Mouse (Mus musculus): ENCODE measurements at regions not wholly inside any gene's neighbourhood (a gene's known extent, or its start where the extent isn't known, plus 50 kb on each side); places are given as distances from the start of the nearest gene placed in this dataset.

DNA sequence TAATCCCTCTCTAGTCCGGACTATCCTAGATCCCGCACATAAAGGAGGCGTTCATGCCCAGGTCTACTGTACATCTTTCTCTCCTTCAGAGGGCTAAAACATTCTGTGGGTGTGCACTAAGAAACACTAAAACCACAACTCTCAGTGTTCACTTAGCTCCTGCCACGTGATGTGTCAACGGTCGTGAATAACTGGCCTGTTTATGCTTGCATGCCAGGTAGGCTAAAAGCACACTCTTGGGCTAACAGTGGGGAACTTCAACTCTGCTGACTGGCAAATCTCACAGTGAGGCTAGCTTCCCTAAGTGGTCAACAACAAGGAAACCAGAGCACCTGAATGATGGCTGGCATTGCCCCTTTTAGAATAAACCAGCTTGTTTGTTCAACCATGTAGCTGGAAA is 106.3 kb downstream of the Tbx19 start:
- H3K27ac ChIP-seq, result no peak overlapping the region
- H3K27me3 ChIP-seq (ENCODE audit: control insufficient read depth, insufficient read depth, low read length), result no peaks in the 10 kb centered on the region
- no peak for DNase-seq (ENCODE audit: low read depth in 3 of 3, low spot score in 3 of 3)
- H3K9ac ChIP-seq (replicated peaks), result no peak overlapping the region
- no peaks in the 10 kb centered on the region for H3K36me3 ChIP-seq (replicated peaks; ENCODE audit: control insufficient read depth, insufficient read depth, low read depth)
- no peak overlapping the region for H3K4me2 ChIP-seq (ENCODE audit: low read depth)
- TF ChIP-seq EP300 (IDR thresholded peaks at IDR 0.05; ENCODE audit: low read depth), result no peak
- TF ChIP-seq CTCF (IDR thresholded peaks at IDR 0.05; ENCODE audit: low read depth), result no peak
- no peak for ATAC-seq (ENCODE audit: insufficient read depth)
- no peak overlapping the region for H3K4me3 ChIP-seq (ENCODE audit: insufficient read depth in 1 of 2, low read depth in 2 of 2, low read length in 2 of 2)
- 66% methylated on average over 6 of the region's 6 CpGs for WGBS (ENCODE audit: insufficient replicate concordance)
- no peaks in the 10 kb centered on the region for H3K9me3 ChIP-seq (ENCODE audit: control insufficient read depth, low read length)
- H3K4me1 ChIP-seq (replicated peaks; ENCODE audit: control insufficient read depth in 2 of 2, insufficient read depth in 2 of 2, low read length in 1 of 2), result no peaks in the 10 kb centered on the region

DNA sequence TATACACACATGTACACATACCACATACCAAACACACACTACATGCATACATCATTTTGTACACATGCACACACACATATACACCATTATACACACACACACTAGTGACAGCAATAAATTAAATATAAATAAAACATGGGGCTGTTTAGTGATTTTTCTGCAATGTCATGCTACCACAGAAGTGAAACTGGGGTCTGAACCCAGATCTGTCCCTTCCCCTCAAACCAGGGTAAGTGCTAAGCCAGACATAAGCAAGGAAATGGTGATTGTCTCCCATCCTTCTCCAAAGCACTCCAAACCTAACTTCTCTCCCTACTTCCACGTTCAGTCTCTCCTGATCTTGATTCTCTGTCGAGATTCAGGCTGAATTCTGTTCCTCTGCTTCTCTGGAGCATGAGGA is 109.3 kb downstream of the Tbx19 start:
- Histone ChIP-seq H3K27me3 (ENCODE audit: control insufficient read depth, insufficient read depth, low read length) (no peaks in the 10 kb centered on the region), H3K9ac (replicated peaks) (no peak overlapping the region), H3K4me3 (ENCODE audit: insufficient read depth in 1 of 2, low read depth in 2 of 2, low read length in 2 of 2) (no peak overlapping the region), H3K4me1 (replicated peaks; ENCODE audit: control insufficient read depth in 2 of 2, insufficient read depth in 2 of 2, low read length in 1 of 2) (no peaks in the 10 kb centered on the region; a peak in 1 of 4 replicates), H3K9me3 (ENCODE audit: control insufficient read depth, low read length) (no peaks in the 10 kb centered on the region), H3K27ac (no peak overlapping the region), H3K4me2 (ENCODE audit: low read depth) (no peak overlapping the region), H3K36me3 (replicated peaks; ENCODE audit: control insufficient read depth, insufficient read depth, low read depth) (no peaks in the 10 kb centered on the region)
- 30% methylated on average over 2 of the region's 2 CpGs for WGBS (ENCODE audit: insufficient replicate concordance)
- no peak for ATAC-seq (ENCODE audit: insufficient read depth)
- no peak for DNase-seq (ENCODE audit: low read depth in 3 of 3, low spot score in 3 of 3)
- TF ChIP-seq EP300 (IDR thresholded peaks at IDR 0.05; ENCODE audit: low read depth) (no peak), CTCF (IDR thresholded peaks at IDR 0.05; ENCODE audit: low read depth) (no peak)

DNA sequence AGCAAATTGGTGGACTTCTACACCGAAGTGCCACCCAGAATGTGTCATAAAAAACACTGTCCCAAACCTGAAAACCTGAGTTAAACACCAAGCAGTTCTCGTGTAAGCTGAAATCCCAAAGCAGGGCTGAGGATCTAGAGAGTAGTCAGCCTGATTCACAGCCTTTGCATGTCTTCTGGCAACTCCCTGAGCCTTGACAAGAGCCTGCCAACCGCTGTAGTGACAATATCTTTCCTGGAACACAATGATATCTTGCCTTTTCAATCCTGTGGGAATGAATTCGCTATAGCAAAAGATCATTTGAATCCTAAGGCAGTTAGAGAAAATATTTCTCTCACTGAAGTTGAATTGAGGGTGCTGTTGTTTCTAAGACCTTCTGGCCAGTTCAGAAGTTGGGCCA is 110.4 kb downstream of the Tbx19 start:
- no peak overlapping the region for H3K4me2 ChIP-seq (ENCODE audit: low read depth)
- H3K4me1 ChIP-seq (replicated peaks; ENCODE audit: control insufficient read depth in 2 of 2, insufficient read depth in 2 of 2, low read length in 1 of 2), result no peaks in the 10 kb centered on the region; a peak in 1 of 4 replicates
- DNase-seq (ENCODE audit: low read depth in 3 of 3, low spot score in 3 of 3) (no peak), ATAC-seq (ENCODE audit: insufficient read depth) (no peak)
- TF ChIP-seq CTCF (IDR thresholded peaks at IDR 0.05; ENCODE audit: low read depth) (no peak), EP300 (IDR thresholded peaks at IDR 0.05; ENCODE audit: low read depth) (no peak)
- H3K9me3 ChIP-seq (ENCODE audit: control insufficient read depth, low read length), result no peaks in the 10 kb centered on the region
- 49% methylated on average over 4 of the region's 4 CpGs for WGBS (ENCODE audit: insufficient replicate concordance)
- H3K9ac ChIP-seq (replicated peaks), result no peak overlapping the region
- H3K27me3 ChIP-seq (ENCODE audit: control insufficient read depth, insufficient read depth, low read length), result no peaks in the 10 kb centered on the region
- no peak overlapping the region for H3K4me3 ChIP-seq (ENCODE audit: insufficient read depth in 1 of 2, low read depth in 2 of 2, low read length in 2 of 2)
- H3K27ac ChIP-seq, result no peak overlapping the region
- no peaks in the 10 kb centered on the region for H3K36me3 ChIP-seq (replicated peaks; ENCODE audit: control insufficient read depth, insufficient read depth, low read depth)

DNA sequence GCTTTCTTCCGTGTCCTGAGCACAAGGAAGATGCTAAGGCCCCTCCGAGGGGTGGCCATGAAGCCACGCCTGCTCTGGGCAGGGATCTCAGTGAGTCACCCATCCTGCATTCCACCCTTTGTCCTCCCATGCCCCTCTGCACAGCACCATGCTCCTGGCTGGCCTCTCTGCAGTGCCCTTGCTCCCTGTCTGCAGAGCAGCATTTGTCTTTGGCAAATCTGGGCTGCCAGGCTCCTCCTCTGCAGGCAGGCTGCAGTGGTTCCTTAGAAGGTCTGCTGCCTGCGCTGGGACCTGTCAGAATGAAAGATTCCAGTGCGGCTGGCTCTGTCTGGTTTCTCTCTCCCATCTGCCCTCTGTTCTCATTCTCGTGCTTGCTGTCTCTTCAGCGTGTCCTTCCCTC is 111.3 kb upstream of the Xcl1 start:
- H3K27me3 ChIP-seq (ENCODE audit: control insufficient read depth, insufficient read depth, low read length), result no peaks in the 10 kb centered on the region
- H3K9ac ChIP-seq (replicated peaks), result no peak overlapping the region
- no peaks in the 10 kb centered on the region; a peak in 1 of 4 replicates for H3K4me1 ChIP-seq (replicated peaks; ENCODE audit: control insufficient read depth in 2 of 2, insufficient read depth in 2 of 2, low read length in 1 of 2)
- H3K4me3 ChIP-seq (ENCODE audit: insufficient read depth in 1 of 2, low read depth in 2 of 2, low read length in 2 of 2), result no peak overlapping the region
- H3K27ac ChIP-seq, result no peak overlapping the region
- DNase-seq (ENCODE audit: low read depth in 3 of 3, low spot score in 3 of 3) (no peak), ATAC-seq (ENCODE audit: insufficient read depth) (no peak)
- H3K36me3 ChIP-seq (replicated peaks; ENCODE audit: control insufficient read depth, insufficient read depth, low read depth), result no peaks in the 10 kb centered on the region
- 28% methylated on average over 6 of the region's 7 CpGs for WGBS (ENCODE audit: insufficient replicate concordance)
- TF ChIP-seq EP300 (IDR thresholded peaks at IDR 0.05; ENCODE audit: low read depth) (no peak), CTCF (IDR thresholded peaks at IDR 0.05; ENCODE audit: low read depth) (no peak)
- H3K9me3 ChIP-seq (ENCODE audit: control insufficient read depth, low read length), result no peaks in the 10 kb centered on the region
- no peak overlapping the region for H3K4me2 ChIP-seq (ENCODE audit: low read depth)

DNA sequence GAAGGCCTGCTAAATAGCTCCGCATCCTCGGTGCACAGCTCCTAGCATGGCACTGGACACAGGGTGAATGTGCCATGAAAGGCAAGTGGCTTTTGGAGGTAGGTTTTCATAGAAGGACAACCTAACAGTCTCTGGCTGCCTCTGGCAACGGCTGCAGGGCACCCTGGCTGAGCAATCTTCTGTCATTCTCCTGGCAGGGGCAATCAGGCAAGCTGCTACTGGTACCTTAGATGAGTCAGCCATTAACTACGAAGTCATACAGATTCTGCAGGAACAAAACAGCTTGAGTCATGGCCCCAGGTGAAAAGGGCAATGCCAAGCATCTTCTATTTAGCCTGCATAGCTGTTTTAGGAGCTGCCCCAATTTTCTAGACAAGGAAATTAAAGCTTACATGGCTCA is 110.7 kb upstream of the Xcl1 start:
- DNase-seq (ENCODE audit: low read depth in 3 of 3, low spot score in 3 of 3) (no peak), ATAC-seq (ENCODE audit: insufficient read depth) (no peak)
- H3K27ac ChIP-seq, result no peak overlapping the region
- no peak overlapping the region for H3K4me2 ChIP-seq (ENCODE audit: low read depth)
- no peaks in the 10 kb centered on the region; a peak in 1 of 4 replicates for H3K4me1 ChIP-seq (replicated peaks; ENCODE audit: control insufficient read depth in 2 of 2, insufficient read depth in 2 of 2, low read length in 1 of 2)
- no peaks in the 10 kb centered on the region for H3K36me3 ChIP-seq (replicated peaks; ENCODE audit: control insufficient read depth, insufficient read depth, low read depth)
- 56% methylated on average over 4 of the region's 4 CpGs for WGBS (ENCODE audit: insufficient replicate concordance)
- no peak overlapping the region for H3K9ac ChIP-seq (replicated peaks)
- no peaks in the 10 kb centered on the region for H3K27me3 ChIP-seq (ENCODE audit: control insufficient read depth, insufficient read depth, low read length)
- no peak overlapping the region for H3K4me3 ChIP-seq (ENCODE audit: insufficient read depth in 1 of 2, low read depth in 2 of 2, low read length in 2 of 2)
- no peak for TF ChIP-seq CTCF (IDR thresholded peaks at IDR 0.05; ENCODE audit: low read depth)
- TF ChIP-seq EP300 (IDR thresholded peaks at IDR 0.05; ENCODE audit: low read depth), result no peak
- no peaks in the 10 kb centered on the region for H3K9me3 ChIP-seq (ENCODE audit: control insufficient read depth, low read length)
